Mouse (Mus musculus): ENCODE measurements at regions not wholly inside any gene's neighbourhood (a gene's known extent, or its start where the extent isn't known, plus 50 kb on each side); places are given as distances from the start of the nearest gene placed in this dataset.

GRCm38 (mm10) chr17:81221436-81221835 is 156.6 kb upstream of the Thumpd2 start:
- TF ChIP-seq POLR2A (IDR thresholded peaks at IDR 0.05; ENCODE audit: borderline replicate concordance, insufficient read depth, low read length) = no peak
- no peak for TF ChIP-seq CTCF (IDR thresholded peaks at IDR 0.05; ENCODE audit: borderline replicate concordance, insufficient read depth, low read depth, low read length)

All from cerebellum, adult 2 months (tissue).